Mouse (Mus musculus): ENCODE results near the gene Btc. TPM values are rescaled to one million over a fixed set of nuclear protein-coding genes. Genes with fewer than 3 reads are reported as not detected.
A peak's percentile ranks its signal among the peaks of the same experiment; 100 is the strongest.

The Btc gene
- polyA plus RNA-seq (2015; fragmentation: Nextera tagmentation; extraction: Ambion mirVana) = 2.7 and 2.8 TPM in 2 replicates

GRCm38 (mm10) chr5:91402339-91403211 is at the start of gene Btc:
Gene Btc (minus strand): TSS chr5:91402994.
- Histone ChIP-seq H3K4me3 (ENCODE audit: low read length) (peak within 1 kb of the TSS; percentile 66), H3K36me3 (ENCODE audit: control insufficient read depth, insufficient read depth) (no peaks in the 10 kb centered on the region), H3K27ac (ENCODE audit: low read length) (peak within 1 kb of the TSS; percentile 72), H3K4me1 (ENCODE audit: control insufficient read depth, insufficient read depth, low read length) (no peaks in the 10 kb centered on the region; the same call in 1 of the 2 replicates), H3K27me3 (ENCODE audit: control insufficient read depth, insufficient read depth, low read length) (no peaks in the 10 kb centered on the region), H3K9me3 (replicated peaks; ENCODE audit: control insufficient read depth, low read length) (no peaks in the 10 kb centered on the region), H3K9ac (ENCODE audit: low read length) (peak within 1 kb of the TSS; percentile 82), H3K4me2 (ENCODE audit: low read depth, low read length) (peak within 1 kb of the TSS; percentile 90)
- WGBS = 11% methylated on average over 19 of the region's 19 CpGs
- ATAC-seq (replicated peaks; ENCODE audit: extremely low read depth, insufficient read depth, low FRiP score) = peak; percentile 81

- Histone ChIP-seq H3K27me3 (ENCODE audit: control insufficient read depth, insufficient read depth, low read length) (no peaks in the 10 kb centered on the region), H3K36me3 (ENCODE audit: control insufficient read depth, insufficient read depth) (no peaks in the 10 kb centered on the region), H3K4me1 (ENCODE audit: control insufficient read depth, insufficient read depth, low read length) (no peaks in the 10 kb centered on the region), H3K9me3 (replicated peaks; ENCODE audit: control insufficient read depth, low read length) (no peaks in the 10 kb centered on the region), H3K9ac (ENCODE audit: low read length) (no peak overlapping the region), H3K4me3 (ENCODE audit: low read length) (no peak overlapping the region), H3K27ac (ENCODE audit: low read length) (no peak overlapping the region), H3K4me2 (ENCODE audit: low read depth, low read length) (no peak overlapping the region)
- WGBS = 16% methylated on average over 3 of the region's 3 CpGs
- ATAC-seq (replicated peaks; ENCODE audit: extremely low read depth, insufficient read depth, low FRiP score) = peak; percentile 75
Observed at GRCm38 (mm10) chr5:91444981-91445517, 42.3 kb upstream of the Btc start.

GRCm38 (mm10) chr5:91436563-91436962 is 33.8 kb upstream of the Btc start:
- Histone ChIP-seq H3K4me3 (ENCODE audit: low read length) (peak overlapping the region; percentile 3; the same call in 1 of the 2 replicates), H3K9ac (ENCODE audit: low read length) (peak overlapping the region; percentile 29; the same call in 1 of the 2 replicates), H3K9me3 (replicated peaks; ENCODE audit: control insufficient read depth, low read length) (no peaks in the 10 kb centered on the region), H3K27me3 (ENCODE audit: control insufficient read depth, insufficient read depth, low read length) (no peaks in the 10 kb centered on the region), H3K36me3 (ENCODE audit: control insufficient read depth, insufficient read depth) (no peaks in the 10 kb centered on the region), H3K4me1 (ENCODE audit: control insufficient read depth, insufficient read depth, low read length) (peaks cover 3% of the 10 kb centered on the region; the same call in 1 of the 2 replicates), H3K4me2 (ENCODE audit: low read depth, low read length) (peak overlapping the region; percentile 36; the same call in 1 of the 2 replicates), H3K27ac (ENCODE audit: low read length) (peak overlapping the region; percentile 29; the same call in 1 of the 2 replicates)
- ATAC-seq (replicated peaks; ENCODE audit: extremely low read depth, insufficient read depth, low FRiP score) = no peak; the same call in 1 of the 2 replicates
- 37% methylated on average over 6 of the region's 6 CpGs for WGBS

- Histone ChIP-seq H3K9ac (ENCODE audit: low read length) (no peak overlapping the region), H3K27me3 (ENCODE audit: control insufficient read depth, insufficient read depth, low read length) (no peaks in the 10 kb centered on the region), H3K4me1 (ENCODE audit: control insufficient read depth, insufficient read depth, low read length) (peaks cover 3% of the 10 kb centered on the region; the same call in 1 of the 2 replicates), H3K36me3 (ENCODE audit: control insufficient read depth, insufficient read depth) (no peaks in the 10 kb centered on the region), H3K4me2 (ENCODE audit: low read depth, low read length) (no peak overlapping the region), H3K9me3 (replicated peaks; ENCODE audit: control insufficient read depth, low read length) (no peaks in the 10 kb centered on the region), H3K4me3 (ENCODE audit: low read length) (no peak overlapping the region), H3K27ac (ENCODE audit: low read length) (no peak overlapping the region)
- WGBS = 51% methylated on average over 6 of the region's 6 CpGs
- ATAC-seq (replicated peaks; ENCODE audit: extremely low read depth, insufficient read depth, low FRiP score) = peak; percentile 14
Observed at GRCm38 (mm10) chr5:91434723-91435658, 32.2 kb upstream of the Btc start.

- WGBS = 68% methylated on average over 8 of the region's 8 CpGs
- no peak overlapping the region for H3K4me2 ChIP-seq (ENCODE audit: low read depth, low read length)
- H3K4me1 ChIP-seq (ENCODE audit: control insufficient read depth, insufficient read depth, low read length) = no peaks in the 10 kb centered on the region
- no peak overlapping the region for H3K9ac ChIP-seq (ENCODE audit: low read length)
- H3K27me3 ChIP-seq (ENCODE audit: control insufficient read depth, insufficient read depth, low read length) = no peaks in the 10 kb centered on the region
- no peaks in the 10 kb centered on the region for H3K9me3 ChIP-seq (replicated peaks; ENCODE audit: control insufficient read depth, low read length)
- no peak overlapping the region for H3K27ac ChIP-seq (ENCODE audit: low read length)
- no peaks in the 10 kb centered on the region for H3K36me3 ChIP-seq (ENCODE audit: control insufficient read depth, insufficient read depth)
- ATAC-seq (replicated peaks; ENCODE audit: extremely low read depth, insufficient read depth, low FRiP score) = no peak
- H3K4me3 ChIP-seq (ENCODE audit: low read length) = no peak overlapping the region
Observed at GRCm38 (mm10) chr5:91428547-91428946, 25.8 kb upstream of the Btc start.

GRCm38 (mm10) chr5:91413814-91414213 is 11.0 kb upstream of the Btc start:
- Histone ChIP-seq H3K36me3 (ENCODE audit: control insufficient read depth, insufficient read depth) (no peaks in the 10 kb centered on the region), H3K9me3 (replicated peaks; ENCODE audit: control insufficient read depth, low read length) (peaks cover 5% of the 10 kb centered on the region), H3K27ac (ENCODE audit: low read length) (peak overlapping the region; percentile 80), H3K4me1 (ENCODE audit: control insufficient read depth, insufficient read depth, low read length) (peaks cover 2% of the 10 kb centered on the region; the same call in 1 of the 2 replicates), H3K4me3 (ENCODE audit: low read length) (no peak overlapping the region), H3K9ac (ENCODE audit: low read length) (no peak overlapping the region), H3K4me2 (ENCODE audit: low read depth, low read length) (no peak overlapping the region), H3K27me3 (ENCODE audit: control insufficient read depth, insufficient read depth, low read length) (no peaks in the 10 kb centered on the region)
- peak; percentile 83 for ATAC-seq (replicated peaks; ENCODE audit: extremely low read depth, insufficient read depth, low FRiP score)
- 53% methylated on average over 8 of the region's 8 CpGs for WGBS

GRCm38 (mm10) chr5:91404263-91404662 is 1.5 kb upstream of the Btc start:
- H3K4me1 ChIP-seq (ENCODE audit: control insufficient read depth, insufficient read depth, low read length) = no peaks in the 10 kb centered on the region; the same call in 1 of the 2 replicates
- ATAC-seq (replicated peaks; ENCODE audit: extremely low read depth, insufficient read depth, low FRiP score) = no peak
- no peaks in the 10 kb centered on the region for H3K27me3 ChIP-seq (ENCODE audit: control insufficient read depth, insufficient read depth, low read length)

GRCm38 (mm10) chr5:91403281-91403680 is 487 bp upstream of the Btc start:
- Histone ChIP-seq H3K9me3 (replicated peaks; ENCODE audit: control insufficient read depth, low read length) (no peaks in the 10 kb centered on the region), H3K9ac (ENCODE audit: low read length) (peak overlapping the region; percentile 82; the same call in 1 of the 2 replicates), H3K4me1 (ENCODE audit: control insufficient read depth, insufficient read depth, low read length) (no peaks in the 10 kb centered on the region; the same call in 1 of the 2 replicates), H3K4me3 (ENCODE audit: low read length) (no peak overlapping the region; the same call in 1 of the 2 replicates), H3K27ac (ENCODE audit: low read length) (no peak overlapping the region), H3K4me2 (ENCODE audit: low read depth, low read length) (peak overlapping the region; percentile 90), H3K27me3 (ENCODE audit: control insufficient read depth, insufficient read depth, low read length) (no peaks in the 10 kb centered on the region), H3K36me3 (ENCODE audit: control insufficient read depth, insufficient read depth) (no peaks in the 10 kb centered on the region)
- WGBS = 69% methylated on average over 4 of the region's 4 CpGs
- ATAC-seq (replicated peaks; ENCODE audit: extremely low read depth, insufficient read depth, low FRiP score) = no peak

More at GRCm38 (mm10) chr5:91404263-91404662, 1.5 kb upstream of the Btc start:
- H3K9me3 ChIP-seq (replicated peaks; ENCODE audit: control insufficient read depth, low read length) = no peaks in the 10 kb centered on the region
- H3K9ac ChIP-seq (ENCODE audit: low read length) = no peak overlapping the region
- H3K27ac ChIP-seq (ENCODE audit: low read length) = no peak overlapping the region
- H3K36me3 ChIP-seq (ENCODE audit: control insufficient read depth, insufficient read depth) = no peaks in the 10 kb centered on the region
- H3K4me2 ChIP-seq (ENCODE audit: low read depth, low read length) = no peak overlapping the region
- WGBS = 68% methylated on average over 5 of the region's 5 CpGs
- H3K4me3 ChIP-seq (ENCODE audit: low read length) = no peak overlapping the region

Measured in heart, embryonic 16.5 days (tissue).